Mouse (Mus musculus): ENCODE measurements around the gene Cdc26.

DNA sequence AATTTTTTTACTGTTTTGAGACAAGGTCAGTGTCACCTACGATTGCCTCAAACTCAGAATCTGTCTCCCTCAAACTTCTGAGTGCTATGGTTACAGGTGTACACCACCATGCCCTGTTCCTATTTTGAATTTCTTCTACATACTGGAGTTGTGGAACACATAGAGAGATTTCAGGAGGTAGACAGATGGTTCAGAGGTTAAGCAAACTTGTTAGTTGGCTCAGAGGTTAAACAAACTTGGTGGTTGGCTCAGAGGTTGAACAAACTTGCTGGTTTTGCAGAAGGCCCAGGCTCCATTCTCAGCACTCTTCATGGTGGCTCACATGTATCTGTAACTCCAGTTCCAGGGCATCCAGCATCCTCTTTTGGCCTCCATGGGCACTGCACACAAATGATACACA is 24.3 kb downstream of the Cdc26 start:
- no peak for TF ChIP-seq CTCF (IDR thresholded peaks at IDR 0.05; ENCODE audit: extremely low read depth, insufficient read depth, insufficient read length, insufficient replicate concordance)
- no peak for TF ChIP-seq POLR2A (IDR thresholded peaks at IDR 0.05; ENCODE audit: low read depth, low read length)
